Mouse (Mus musculus) kidney, adult 2 months (tissue): ENCODE results near the gene Gpd1.

ENCODE experiments used
- CTCF ChIP-seq: fragments of 200-500 bp; conservative IDR thresholded peaks from 2 replicates; pipeline ENCODE4 v1.5.1; 2011; ENCODE audit warnings: low read depth, mild to moderate bottlenecking, control low read depth, low read length, moderate library complexity, mixed read lengths; ENCODE audit not compliant: insufficient read depth, insufficient read length
- POLR2A ChIP-seq: fragments of 200-500 bp; IDR thresholded peaks from one replicate; pipeline ENCODE4 v1.6.1; 2011; ENCODE audit warnings: low read depth, low read length, control low read depth

DNA sequence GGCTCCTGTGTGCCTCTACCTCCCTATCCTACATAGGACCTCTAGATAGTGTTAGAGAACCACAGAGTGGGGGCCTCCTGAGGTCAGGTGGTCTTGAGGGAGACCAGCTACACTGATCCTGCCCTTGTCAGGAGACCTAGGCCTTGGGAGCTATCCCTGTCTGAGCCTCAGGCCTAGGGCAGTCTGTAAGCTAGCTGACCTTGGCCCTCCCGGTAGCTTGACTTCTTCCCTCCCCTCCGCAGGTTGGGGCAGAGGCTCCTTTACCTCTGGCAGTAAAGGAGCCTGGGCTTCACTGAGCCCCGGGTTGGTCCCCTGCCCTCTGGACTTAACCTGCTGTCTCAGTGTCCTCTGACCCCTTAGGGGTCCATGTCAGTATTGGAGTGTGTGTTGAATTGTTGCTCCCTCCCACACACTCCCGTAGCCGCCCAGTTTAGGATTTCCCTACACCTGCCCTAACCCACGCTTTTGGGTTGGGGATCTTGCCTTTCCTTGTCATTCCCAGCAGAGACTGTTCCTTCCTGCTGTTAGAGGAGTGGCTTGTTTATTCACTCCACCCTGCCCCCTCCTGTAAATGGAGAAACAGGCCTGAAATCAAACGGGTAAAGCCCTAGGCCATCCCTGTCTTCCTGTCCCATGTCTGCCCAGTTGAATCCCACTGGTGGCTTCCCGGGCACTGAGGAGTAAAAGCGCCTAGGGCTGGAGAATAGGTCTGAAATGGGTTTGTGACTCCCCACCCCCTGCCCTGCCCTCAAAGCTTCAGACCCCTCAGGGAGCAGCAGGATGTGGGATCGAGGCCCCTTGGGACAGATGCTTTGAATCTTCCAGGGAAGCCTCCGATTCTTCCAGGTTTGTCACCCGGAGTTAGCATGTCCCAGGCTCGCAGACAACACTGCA is 4.4 kb upstream of the Gpd1 start:
- TF ChIP-seq CTCF (no peak), POLR2A (no peak)
